Mouse (Mus musculus): ENCODE measurements at regions not wholly inside any gene's neighbourhood (a gene's known extent, or its start where the extent isn't known, plus 50 kb on each side); places are given as distances from the start of the nearest gene placed in this dataset.

- POLR2A ChIA-PET = no interaction called here
- CTCF ChIA-PET = no interaction called here
Measured at GRCm38 (mm10) chr10:92021036-92021435, 701.2 kb downstream of the Nedd1 start.

- ChIA-PET CTCF (no interaction called here), POLR2A (no interaction called here)
Measured at GRCm38 (mm10) chr10:92009551-92009950, 712.7 kb downstream of the Nedd1 start.

- CTCF ChIA-PET = no interaction called here
Measured at GRCm38 (mm10) chr10:92007891-92008290, 714.3 kb downstream of the Nedd1 start.

GRCm38 (mm10) chr10:92006467-92006866, 715.8 kb downstream of the Nedd1 start:
- POLR2A ChIA-PET = no interaction called here
- CTCF ChIA-PET = no interaction called here

More at GRCm38 (mm10) chr10:92007891-92008290, 714.3 kb downstream of the Nedd1 start:
- POLR2A ChIA-PET = no interaction called here

GRCm38 (mm10) chr10:91991040-91991439, 731.2 kb downstream of the Nedd1 start:
- POLR2A ChIA-PET = no interaction called here
- CTCF ChIA-PET = no interaction called here

- CTCF ChIA-PET = no interaction called here
- POLR2A ChIA-PET = no interaction called here
Measured at GRCm38 (mm10) chr10:91988364-91988763, 733.9 kb downstream of the Nedd1 start.

- POLR2A ChIA-PET = no interaction called here
- CTCF ChIA-PET = interaction anchor here in 1 of 4 experiments (0.5 kb wide), 1 partner anchor 15 kb away, joined by 3 read pairs; no protein-coding TSS in a partner anchor
Measured at GRCm38 (mm10) chr10:91979841-91980240, 742.4 kb downstream of the Nedd1 start.

GRCm38 (mm10) chr10:91971951-91972350, 750.3 kb downstream of the Nedd1 start:
- ChIA-PET POLR2A (no interaction called here), CTCF (no interaction called here)

GRCm38 (mm10) chr10:91967570-91968310, 754.5 kb downstream of the Nedd1 start:
- ChIA-PET POLR2A (no interaction called here), CTCF (no interaction called here)

GRCm38 (mm10) chr10:91959734-91960492, 762.3 kb downstream of the Nedd1 start:
- POLR2A ChIA-PET = no interaction called here

GRCm38 (mm10) chr10:91953078-91953477, 769.1 kb downstream of the Nedd1 start:
- POLR2A ChIA-PET = interaction anchor here in 1 of 4 experiments (0.7 kb wide), 1 partner anchor 513 kb away, joined by 3 read pairs; no protein-coding TSS in a partner anchor
- CTCF ChIA-PET = interaction anchor here in 1 of 4 experiments (0.7 kb wide), 1 partner anchor 216 kb away, joined by 3 read pairs; no protein-coding TSS in a partner anchor

More at GRCm38 (mm10) chr10:91959734-91960492, 762.3 kb downstream of the Nedd1 start:
- CTCF ChIA-PET = no interaction called here

GRCm38 (mm10) chr10:91923626-91924025, 742.5 kb upstream of the Tmpo start:
- CTCF ChIA-PET = no interaction called here
- POLR2A ChIA-PET = no interaction called here

GRCm38 (mm10) chr10:91889864-91890263, 708.7 kb upstream of the Tmpo start:
- ChIA-PET POLR2A (interaction anchor here in 2 of 4 experiments (0.6 to 1.3 kb wide), 2 partner anchors 12 to 82 kb away, joined by 3 to 4 read pairs; no protein-coding TSS in a partner anchor), CTCF (interaction anchor here in 2 of 4 experiments (0.5 to 0.6 kb wide), 2 partner anchors 226 to 1138 kb away, joined by 3 read pairs; no protein-coding TSS in a partner anchor)

GRCm38 (mm10) chr10:91888537-91888936, 707.4 kb upstream of the Tmpo start:
- CTCF ChIA-PET = interaction anchor here in 1 of 4 experiments (0.6 kb wide), 1 partner anchor 241 kb away, joined by 3 read pairs; no protein-coding TSS in a partner anchor

GRCm38 (mm10) chr10:91883155-91883554, 702.0 kb upstream of the Tmpo start:
- CTCF ChIA-PET = interaction anchor here (0.6 to 0.7 kb wide), 6 partner anchors 20 to 1116 kb away, joined by 3 to 11 read pairs (median 3); no protein-coding TSS in a partner anchor
- POLR2A ChIA-PET = no interaction called here

More at GRCm38 (mm10) chr10:91888537-91888936, 707.4 kb upstream of the Tmpo start:
- POLR2A ChIA-PET = no interaction called here

GRCm38 (mm10) chr10:91882481-91882880, 701.4 kb upstream of the Tmpo start:
- POLR2A ChIA-PET = no interaction called here
- CTCF ChIA-PET = interaction anchor here in 2 of 4 experiments (0.6 kb wide), 2 partner anchors 151 to 324 kb away, joined by 3 to 9 read pairs; no protein-coding TSS in a partner anchor

GRCm38 (mm10) chr10:91881521-91882228, 700.6 kb upstream of the Tmpo start:
- POLR2A ChIA-PET = no interaction called here
- CTCF ChIA-PET = interaction anchor here in 1 of 4 experiments (0.5 kb wide), 1 partner anchor 341 kb away, joined by 4 read pairs; no protein-coding TSS in a partner anchor

GRCm38 (mm10) chr10:91875450-91875849, 694.3 kb upstream of the Tmpo start:
- ChIA-PET CTCF (interaction anchor here in 1 of 4 experiments (0.7 kb wide), 1 partner anchor 91 kb away, joined by 3 read pairs; no protein-coding TSS in a partner anchor), POLR2A (no interaction called here)

- CTCF ChIA-PET = no interaction called here
- POLR2A ChIA-PET = no interaction called here
Measured at GRCm38 (mm10) chr10:91871244-91871643, 690.1 kb upstream of the Tmpo start.

Measured in embryonic stem cell, embryonic (primary cell).